Mouse (Mus musculus): ENCODE data around the gene Ubp1. TPM values are rescaled to one million over a fixed set of nuclear protein-coding genes. Genes with fewer than 3 reads are reported as not detected.

The Ubp1 gene
- polyA plus RNA-seq, 1 experiment from 2014 or later = 38.4 TPM

GRCm38 (mm10) chr9:113984946-113985620, 54.3 kb downstream of the Ubp1 start:
- Histone ChIP-seq H3K9me3 (no peaks in the 10 kb centered on the region), H3K4me3 (no peak overlapping the region), H3K4me1 (no peaks in the 10 kb centered on the region), H3K36me3 (peaks cover 5% of the 10 kb centered on the region; the same call in 1 of the 2 replicates), H3K27ac (no peak overlapping the region), H3K9ac (no peak overlapping the region), H3K27me3 (no peaks in the 10 kb centered on the region), H3K4me2 (no peak overlapping the region)
- 83% methylated on average over 13 of the region's 13 CpGs for WGBS
- ATAC-seq (ENCODE audit: insufficient number of reproducible peaks, insufficient read depth, low FRiP score, low TSS enrichment, low read depth) = no peak

GRCm38 (mm10) chr9:113990547-113991248, 60.0 kb downstream of the Ubp1 start:
- peak overlapping the region; percentile 62 for H3K9ac ChIP-seq
- 22% methylated on average over 18 of the region's 18 CpGs for WGBS
- ATAC-seq (ENCODE audit: insufficient number of reproducible peaks, insufficient read depth, low FRiP score, low TSS enrichment, low read depth) = peak; percentile 66; the same call in 1 of the 2 replicates
- H3K4me2 ChIP-seq = peak overlapping the region; percentile 52
- H3K9me3 ChIP-seq = no peaks in the 10 kb centered on the region
- H3K4me1 ChIP-seq = peaks cover 4% of the 10 kb centered on the region
- H3K27me3 ChIP-seq = no peaks in the 10 kb centered on the region
- H3K36me3 ChIP-seq = 0 out of 2 replicates have a peak, but pooled peaks cover 4% of the 10 kb centered on the region
- H3K27ac ChIP-seq = no peak overlapping the region
- peak overlapping the region; percentile 22 for H3K4me3 ChIP-seq

- 88% methylated on average over 7 of the region's 7 CpGs for WGBS
Measured at GRCm38 (mm10) chr9:113992810-113993209, 62.1 kb downstream of the Ubp1 start.

GRCm38 (mm10) chr9:113998311-113998710, 67.6 kb downstream of the Ubp1 start:
- 63% methylated on average over 2 of the region's 2 CpGs for WGBS
- no peak for ATAC-seq (ENCODE audit: insufficient number of reproducible peaks, insufficient read depth, low FRiP score, low TSS enrichment, low read depth)
- Histone ChIP-seq H3K9ac (no peak overlapping the region), H3K36me3 (peaks cover 11% of the 10 kb centered on the region), H3K4me3 (no peak overlapping the region), H3K27ac (no peak overlapping the region), H3K27me3 (no peaks in the 10 kb centered on the region), H3K4me2 (no peak overlapping the region), H3K4me1 (no peaks in the 10 kb centered on the region), H3K9me3 (no peaks in the 10 kb centered on the region)

More at GRCm38 (mm10) chr9:113992810-113993209, 62.1 kb downstream of the Ubp1 start:
- Histone ChIP-seq H3K9ac (no peak overlapping the region), H3K9me3 (no peaks in the 10 kb centered on the region), H3K36me3 (no peaks in the 10 kb centered on the region), H3K4me2 (no peak overlapping the region), H3K4me1 (peaks cover 4% of the 10 kb centered on the region), H3K27me3 (no peaks in the 10 kb centered on the region), H3K4me3 (no peak overlapping the region), H3K27ac (no peak overlapping the region)
- ATAC-seq (ENCODE audit: insufficient number of reproducible peaks, insufficient read depth, low FRiP score, low TSS enrichment, low read depth) = no peak

GRCm38 (mm10) chr9:114006801-114007200, 76.1 kb downstream of the Ubp1 start:
- Histone ChIP-seq H3K36me3 (peaks cover 3% of the 10 kb centered on the region; the same call in 1 of the 2 replicates), H3K4me3 (no peak overlapping the region), H3K9me3 (no peaks in the 10 kb centered on the region), H3K27ac (no peak overlapping the region), H3K4me2 (no peak overlapping the region), H3K4me1 (no peaks in the 10 kb centered on the region), H3K9ac (no peak overlapping the region), H3K27me3 (no peaks in the 10 kb centered on the region)
- 74% methylated on average over 9 of the region's 9 CpGs for WGBS
- ATAC-seq (ENCODE audit: insufficient number of reproducible peaks, insufficient read depth, low FRiP score, low TSS enrichment, low read depth) = no peak

- ATAC-seq (ENCODE audit: insufficient number of reproducible peaks, insufficient read depth, low FRiP score, low TSS enrichment, low read depth) = no peak
- no peak overlapping the region for H3K27ac ChIP-seq
Measured at GRCm38 (mm10) chr9:114007850-114008350, 77.2 kb downstream of the Ubp1 start.

GRCm38 (mm10) chr9:114009526-114009925, 78.8 kb downstream of the Ubp1 start:
- no peak for ATAC-seq (ENCODE audit: insufficient number of reproducible peaks, insufficient read depth, low FRiP score, low TSS enrichment, low read depth)

More at GRCm38 (mm10) chr9:114007850-114008350, 77.2 kb downstream of the Ubp1 start:
- Histone ChIP-seq H3K9me3 (no peaks in the 10 kb centered on the region), H3K4me3 (no peak overlapping the region), H3K36me3 (no peaks in the 10 kb centered on the region), H3K9ac (no peak overlapping the region), H3K27me3 (no peaks in the 10 kb centered on the region), H3K4me2 (no peak overlapping the region), H3K4me1 (no peaks in the 10 kb centered on the region)
- 92% methylated on average over 9 of the region's 9 CpGs for WGBS

GRCm38 (mm10) chr9:114011203-114011602, 80.5 kb downstream of the Ubp1 start:
- Histone ChIP-seq H3K27ac (no peak overlapping the region), H3K4me1 (no peaks in the 10 kb centered on the region), H3K9me3 (no peaks in the 10 kb centered on the region), H3K36me3 (no peaks in the 10 kb centered on the region), H3K9ac (no peak overlapping the region), H3K4me2 (no peak overlapping the region), H3K27me3 (no peaks in the 10 kb centered on the region), H3K4me3 (no peak overlapping the region)
- 77% methylated on average over 18 of the region's 18 CpGs for WGBS
- ATAC-seq (ENCODE audit: insufficient number of reproducible peaks, insufficient read depth, low FRiP score, low TSS enrichment, low read depth) = no peak

More at GRCm38 (mm10) chr9:114009526-114009925, 78.8 kb downstream of the Ubp1 start:
- H3K27ac ChIP-seq = no peak overlapping the region
- no peaks in the 10 kb centered on the region for H3K4me1 ChIP-seq
- H3K9me3 ChIP-seq = no peaks in the 10 kb centered on the region
- no peak overlapping the region for H3K9ac ChIP-seq
- no peak overlapping the region for H3K4me3 ChIP-seq
- H3K4me2 ChIP-seq = no peak overlapping the region
- no peaks in the 10 kb centered on the region for H3K27me3 ChIP-seq
- H3K36me3 ChIP-seq = no peaks in the 10 kb centered on the region
- 51% methylated on average over 5 of the region's 5 CpGs for WGBS

- Histone ChIP-seq H3K9ac (no peak overlapping the region), H3K4me1 (no peaks in the 10 kb centered on the region), H3K9me3 (no peaks in the 10 kb centered on the region; the same call in 1 of the 2 replicates), H3K4me2 (no peak overlapping the region), H3K27ac (no peak overlapping the region), H3K27me3 (no peaks in the 10 kb centered on the region), H3K36me3 (no peaks in the 10 kb centered on the region), H3K4me3 (no peak overlapping the region)
- ATAC-seq (ENCODE audit: insufficient number of reproducible peaks, insufficient read depth, low FRiP score, low TSS enrichment, low read depth) = no peak
- WGBS = 75% methylated on average over 1 of the region's 1 CpGs
Measured at GRCm38 (mm10) chr9:114014034-114014433, 83.3 kb downstream of the Ubp1 start.

GRCm38 (mm10) chr9:114015724-114016123, 85.0 kb downstream of the Ubp1 start:
- 90% methylated on average over 4 of the region's 4 CpGs for WGBS
- Histone ChIP-seq H3K9ac (no peak overlapping the region), H3K27me3 (no peaks in the 10 kb centered on the region), H3K36me3 (no peaks in the 10 kb centered on the region), H3K4me2 (no peak overlapping the region), H3K27ac (no peak overlapping the region), H3K9me3 (no peaks in the 10 kb centered on the region; the same call in 1 of the 2 replicates), H3K4me3 (no peak overlapping the region), H3K4me1 (no peaks in the 10 kb centered on the region)
- no peak for ATAC-seq (ENCODE audit: insufficient number of reproducible peaks, insufficient read depth, low FRiP score, low TSS enrichment, low read depth)

- no peak overlapping the region for H3K4me3 ChIP-seq
- H3K9me3 ChIP-seq = no peaks in the 10 kb centered on the region; the same call in 1 of the 2 replicates
- H3K4me1 ChIP-seq = no peaks in the 10 kb centered on the region
- ATAC-seq (ENCODE audit: insufficient number of reproducible peaks, insufficient read depth, low FRiP score, low TSS enrichment, low read depth) = no peak
- H3K27me3 ChIP-seq = no peaks in the 10 kb centered on the region
- 77% methylated on average over 4 of the region's 4 CpGs for WGBS
- no peak overlapping the region for H3K4me2 ChIP-seq
- H3K27ac ChIP-seq = no peak overlapping the region
- no peaks in the 10 kb centered on the region for H3K36me3 ChIP-seq
- no peak overlapping the region for H3K9ac ChIP-seq
Measured at GRCm38 (mm10) chr9:114016402-114016801, 85.7 kb downstream of the Ubp1 start.
